Mouse (Mus musculus): ENCODE results near the gene Lmod2. TPM values are rescaled to one million over a fixed set of nuclear protein-coding genes. Genes with fewer than 3 reads are reported as not detected.

Gene Lmod2
- 1.8 TPM in 1 of 2 replicates, not detected in the other for polyA plus RNA-seq (2011; ENCODE audit: insufficient read depth, insufficient read length, low replicate concordance, missing spikeins)

GRCm38 (mm10) chr6:24597500-24597899, at the start of gene Lmod2:
TSS of gene Lmod2 (plus strand) at chr6:24597762.
- no peak for TF ChIP-seq POLR2A (IDR thresholded peaks at IDR 0.05; ENCODE audit: borderline replicate concordance, control insufficient read depth, low read depth, low read length)
- no peak for TF ChIP-seq CTCF (IDR thresholded peaks at IDR 0.05; ENCODE audit: control insufficient read depth, insufficient read depth, low read length)
- no peaks in the 10 kb centered on the region for H3K4me1 ChIP-seq (ENCODE audit: control insufficient read depth, insufficient read depth, low read length)
- 90% methylated on average over 10 of the region's 10 CpGs for WGBS
- H3K27ac ChIP-seq (ENCODE audit: control insufficient read depth, insufficient read depth, low read depth, low read length, poor library complexity), result no peak within 1 kb of the TSS
- no peak within 1 kb of the TSS for H3K4me3 ChIP-seq (replicated peaks; ENCODE audit: control insufficient read depth, low read depth, low read length)

DNA sequence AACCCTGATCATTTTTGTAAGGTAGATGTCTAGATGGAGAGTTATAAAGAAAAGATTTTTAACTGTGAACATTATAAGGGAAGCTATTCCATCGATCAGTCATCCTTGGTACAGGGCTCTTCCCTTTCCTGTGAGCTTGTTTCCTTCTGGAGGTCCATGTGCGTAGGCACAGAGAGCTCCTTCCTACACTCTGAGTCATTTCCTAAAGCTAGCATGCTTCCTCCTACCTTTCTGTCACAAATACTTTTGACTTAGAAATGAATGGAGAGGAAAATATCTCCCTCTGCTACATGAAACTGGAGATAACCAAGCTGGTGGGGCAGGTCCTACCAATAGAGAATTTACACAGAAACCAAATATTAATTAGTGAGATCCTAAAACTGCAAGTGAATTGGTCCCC, 47.8 kb upstream of the Lmod2 start:
- Histone ChIP-seq H3K4me3 (replicated peaks; ENCODE audit: control insufficient read depth, low read depth, low read length) (no peak overlapping the region), H3K4me1 (ENCODE audit: control insufficient read depth, insufficient read depth, low read length) (no peaks in the 10 kb centered on the region), H3K27ac (ENCODE audit: control insufficient read depth, insufficient read depth, low read depth, low read length, poor library complexity) (no peak overlapping the region)
- 28% methylated on average over 2 of the region's 2 CpGs for WGBS
- TF ChIP-seq POLR2A (IDR thresholded peaks at IDR 0.05; ENCODE audit: borderline replicate concordance, control insufficient read depth, low read depth, low read length) (no peak), CTCF (IDR thresholded peaks at IDR 0.05; ENCODE audit: control insufficient read depth, insufficient read depth, low read length) (no peak)

DNA sequence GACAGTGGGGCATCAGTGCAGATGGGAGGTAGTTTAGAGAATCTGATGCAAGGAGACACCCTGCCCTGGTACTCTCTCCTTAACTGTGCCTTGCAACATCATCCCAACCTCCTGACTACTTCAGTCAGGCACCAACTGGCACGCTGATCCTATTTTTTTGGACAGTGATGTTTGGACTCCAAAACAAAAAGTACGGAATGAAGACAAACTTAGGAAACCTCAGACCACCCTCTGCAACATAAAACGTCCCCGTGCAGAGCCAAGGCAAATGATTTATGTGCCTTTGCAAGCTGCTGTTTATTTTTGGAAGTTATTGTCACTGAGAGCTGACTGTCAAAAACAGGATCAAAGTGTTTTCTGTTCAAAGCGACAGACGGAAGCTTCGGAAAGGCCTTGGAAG, 45.5 kb upstream of the Lmod2 start:
- no peaks in the 10 kb centered on the region for H3K4me1 ChIP-seq (ENCODE audit: control insufficient read depth, insufficient read depth, low read length)
- no peak for TF ChIP-seq POLR2A (IDR thresholded peaks at IDR 0.05; ENCODE audit: borderline replicate concordance, control insufficient read depth, low read depth, low read length)
- no peak for TF ChIP-seq CTCF (IDR thresholded peaks at IDR 0.05; ENCODE audit: control insufficient read depth, insufficient read depth, low read length)
- H3K27ac ChIP-seq (ENCODE audit: control insufficient read depth, insufficient read depth, low read depth, low read length, poor library complexity), result no peak overlapping the region
- WGBS, result 50% methylated on average over 7 of the region's 7 CpGs
- no peak overlapping the region for H3K4me3 ChIP-seq (replicated peaks; ENCODE audit: control insufficient read depth, low read depth, low read length)

DNA sequence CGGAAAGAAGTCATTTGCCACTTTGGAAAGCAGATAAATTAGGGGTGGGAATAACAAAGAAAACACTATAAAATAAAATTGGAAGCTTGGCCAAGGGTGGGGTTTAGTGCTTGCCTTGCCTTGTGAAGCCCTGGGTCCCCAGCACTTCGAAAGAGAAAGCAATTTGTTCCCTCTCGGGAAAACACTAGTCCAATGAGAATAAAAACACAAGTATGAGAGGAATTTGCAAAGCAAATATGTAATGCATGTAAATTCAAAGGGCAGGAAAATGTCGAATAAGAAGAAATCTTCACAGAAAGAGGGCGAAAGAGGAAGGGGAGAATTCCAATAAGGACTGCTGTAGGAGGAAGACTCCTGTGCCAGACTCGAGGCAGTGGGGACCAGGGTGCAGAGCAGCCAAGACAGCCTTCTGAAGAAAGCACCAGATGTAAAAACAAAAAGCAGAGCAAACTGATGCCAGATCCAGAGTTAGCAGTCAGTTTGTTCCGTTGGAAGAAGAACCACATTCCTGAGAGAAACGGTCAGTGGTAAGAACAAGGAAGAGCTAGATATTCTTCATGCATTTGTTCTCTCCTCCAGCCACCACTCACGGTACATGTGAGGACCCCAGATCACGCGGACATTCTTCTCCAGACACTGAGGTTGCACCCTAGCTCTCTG, 43.0 kb upstream of the Lmod2 start:
- H3K4me3 ChIP-seq (replicated peaks; ENCODE audit: control insufficient read depth, low read depth, low read length), result no peak overlapping the region
- no peaks in the 10 kb centered on the region for H3K4me1 ChIP-seq (ENCODE audit: control insufficient read depth, insufficient read depth, low read length)
- TF ChIP-seq CTCF (IDR thresholded peaks at IDR 0.05; ENCODE audit: control insufficient read depth, insufficient read depth, low read length), result no peak
- no peak for TF ChIP-seq POLR2A (IDR thresholded peaks at IDR 0.05; ENCODE audit: borderline replicate concordance, control insufficient read depth, low read depth, low read length)
- no peak overlapping the region for H3K27ac ChIP-seq (ENCODE audit: control insufficient read depth, insufficient read depth, low read depth, low read length, poor library complexity)
- WGBS, result 70% methylated on average over 11 of the region's 11 CpGs

DNA sequence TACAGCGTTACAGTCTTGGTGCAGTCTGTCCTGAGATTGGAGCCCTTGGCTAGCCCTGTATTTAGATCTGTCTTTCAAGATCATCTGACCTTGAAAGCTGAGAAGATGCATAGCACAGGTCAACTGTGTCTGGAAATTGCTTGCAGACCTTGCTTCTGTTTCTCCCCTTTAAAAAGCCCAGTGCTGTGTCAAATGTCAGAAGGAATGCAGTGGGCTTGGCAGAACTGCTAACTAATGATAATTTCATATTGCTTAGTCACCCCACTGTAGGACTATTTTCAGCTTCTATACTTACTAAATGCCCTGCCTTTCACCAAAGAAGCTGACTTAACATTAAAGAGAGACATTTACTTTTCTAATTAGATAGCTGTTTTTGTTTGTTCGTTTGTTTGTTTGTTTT, 42.1 kb upstream of the Lmod2 start:
- no peak overlapping the region for H3K4me3 ChIP-seq (replicated peaks; ENCODE audit: control insufficient read depth, low read depth, low read length)
- no peak overlapping the region for H3K27ac ChIP-seq (ENCODE audit: control insufficient read depth, insufficient read depth, low read depth, low read length, poor library complexity)
- no peaks in the 10 kb centered on the region for H3K4me1 ChIP-seq (ENCODE audit: control insufficient read depth, insufficient read depth, low read length)
- TF ChIP-seq POLR2A (IDR thresholded peaks at IDR 0.05; ENCODE audit: borderline replicate concordance, control insufficient read depth, low read depth, low read length) (no peak), CTCF (IDR thresholded peaks at IDR 0.05; ENCODE audit: control insufficient read depth, insufficient read depth, low read length) (no peak)
- WGBS, result 81% methylated on average over 2 of the region's 2 CpGs

GRCm38 (mm10) chr6:24564081-24564480, 33.5 kb upstream of the Lmod2 start:
- 71% methylated on average over 9 of the region's 9 CpGs for WGBS
- Histone ChIP-seq H3K27ac (ENCODE audit: control insufficient read depth, insufficient read depth, low read depth, low read length, poor library complexity) (no peak overlapping the region), H3K4me3 (replicated peaks; ENCODE audit: control insufficient read depth, low read depth, low read length) (no peak overlapping the region), H3K4me1 (ENCODE audit: control insufficient read depth, insufficient read depth, low read length) (no peaks in the 10 kb centered on the region)
- TF ChIP-seq CTCF (IDR thresholded peaks at IDR 0.05; ENCODE audit: control insufficient read depth, insufficient read depth, low read length), result no peak
- TF ChIP-seq POLR2A (IDR thresholded peaks at IDR 0.05; ENCODE audit: borderline replicate concordance, control insufficient read depth, low read depth, low read length), result no peak

GRCm38 (mm10) chr6:24564886-24565285, 32.7 kb upstream of the Lmod2 start:
- no peak overlapping the region for H3K4me3 ChIP-seq (replicated peaks; ENCODE audit: control insufficient read depth, low read depth, low read length)
- H3K27ac ChIP-seq (ENCODE audit: control insufficient read depth, insufficient read depth, low read depth, low read length, poor library complexity), result no peak overlapping the region
- H3K4me1 ChIP-seq (ENCODE audit: control insufficient read depth, insufficient read depth, low read length), result no peaks in the 10 kb centered on the region
- TF ChIP-seq POLR2A (IDR thresholded peaks at IDR 0.05; ENCODE audit: borderline replicate concordance, control insufficient read depth, low read depth, low read length), result no peak
- no peak for TF ChIP-seq CTCF (IDR thresholded peaks at IDR 0.05; ENCODE audit: control insufficient read depth, insufficient read depth, low read length)
- 58% methylated on average over 1 of the region's 1 CpGs for WGBS

- Histone ChIP-seq H3K27ac (ENCODE audit: control insufficient read depth, insufficient read depth, low read depth, low read length, poor library complexity) (no peak overlapping the region), H3K4me3 (replicated peaks; ENCODE audit: control insufficient read depth, low read depth, low read length) (no peak overlapping the region), H3K4me1 (ENCODE audit: control insufficient read depth, insufficient read depth, low read length) (no peaks in the 10 kb centered on the region)
- WGBS, result 73% methylated on average over 5 of the region's 5 CpGs
- TF ChIP-seq POLR2A (IDR thresholded peaks at IDR 0.05; ENCODE audit: borderline replicate concordance, control insufficient read depth, low read depth, low read length), result no peak
- TF ChIP-seq CTCF (IDR thresholded peaks at IDR 0.05; ENCODE audit: control insufficient read depth, insufficient read depth, low read length), result no peak
Measured at GRCm38 (mm10) chr6:24568963-24569362, 28.6 kb upstream of the Lmod2 start.

DNA sequence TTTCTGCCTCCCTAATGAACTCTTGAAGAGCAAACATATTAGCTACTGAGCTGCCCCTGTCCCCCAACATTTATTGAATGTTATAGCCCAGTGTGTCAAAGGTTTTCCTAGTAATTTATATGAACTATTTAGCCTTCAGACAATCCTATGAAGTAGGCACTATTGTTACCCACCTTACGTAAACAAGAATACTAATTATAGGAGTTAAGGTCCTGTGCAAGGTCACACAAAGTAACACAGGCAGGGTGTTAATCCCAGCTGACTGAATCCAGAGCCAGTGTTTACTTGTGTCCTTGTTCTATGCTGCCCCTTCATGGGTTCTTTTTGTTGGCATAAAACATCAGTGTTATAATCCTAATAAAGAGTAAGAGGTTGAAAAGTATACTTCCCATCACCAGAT, 27.9 kb upstream of the Lmod2 start:
- no peak overlapping the region for H3K27ac ChIP-seq (ENCODE audit: control insufficient read depth, insufficient read depth, low read depth, low read length, poor library complexity)
- H3K4me3 ChIP-seq (replicated peaks; ENCODE audit: control insufficient read depth, low read depth, low read length), result no peak overlapping the region
- TF ChIP-seq CTCF (IDR thresholded peaks at IDR 0.05; ENCODE audit: control insufficient read depth, insufficient read depth, low read length), result no peak
- TF ChIP-seq POLR2A (IDR thresholded peaks at IDR 0.05; ENCODE audit: borderline replicate concordance, control insufficient read depth, low read depth, low read length), result no peak
- WGBS, result 89% methylated on average over 1 of the region's 1 CpGs
- H3K4me1 ChIP-seq (ENCODE audit: control insufficient read depth, insufficient read depth, low read length), result no peaks in the 10 kb centered on the region
